Mouse (Mus musculus) adrenal gland, adult 18-20 months (tissue): ENCODE data around the gene Gpr155. TPM values are rescaled to one million over a fixed set of nuclear protein-coding genes. Genes with fewer than 3 reads are reported as not detected.

Source experiments
- DNase-seq, 2 experiments: peaks; one replicate each; pipeline ENCODE4 v3.0.0; 2021 to 2022; ENCODE audit warnings: low spot score in 2 of 2
- total RNA-seq, 2 experiments: library from RNA; stranded (reverse); gene quantifications; 1 replicate in 1 of 2; 2 replicates in 1 of 2; pipeline ENCODE4 v1.2.3; 2021

Gene Gpr155
- total RNA-seq, 2 experiments from 2014 or later = 6.2 to 8.4 TPM

DNA sequence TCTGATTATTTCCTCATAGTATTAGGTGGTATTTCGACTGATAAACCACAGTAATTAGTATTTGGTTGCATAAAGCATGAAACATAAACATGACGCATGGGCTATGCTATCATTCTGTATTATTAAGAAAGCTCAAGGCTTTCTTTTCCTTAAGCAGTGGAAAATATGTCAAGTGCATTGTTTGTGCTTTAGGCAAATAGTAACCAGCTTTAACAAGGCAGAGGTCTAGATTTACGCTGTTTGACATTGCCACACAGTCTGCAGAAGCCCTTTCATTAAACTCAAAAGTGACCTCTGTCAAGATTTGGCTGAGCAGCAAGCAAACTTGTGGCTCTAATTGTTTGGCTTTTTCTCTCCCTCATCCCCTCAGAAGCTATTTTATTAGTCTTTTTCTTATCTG is 50.4 kb downstream of the Gpr155 start:
- DNase-seq = no peak

DNA sequence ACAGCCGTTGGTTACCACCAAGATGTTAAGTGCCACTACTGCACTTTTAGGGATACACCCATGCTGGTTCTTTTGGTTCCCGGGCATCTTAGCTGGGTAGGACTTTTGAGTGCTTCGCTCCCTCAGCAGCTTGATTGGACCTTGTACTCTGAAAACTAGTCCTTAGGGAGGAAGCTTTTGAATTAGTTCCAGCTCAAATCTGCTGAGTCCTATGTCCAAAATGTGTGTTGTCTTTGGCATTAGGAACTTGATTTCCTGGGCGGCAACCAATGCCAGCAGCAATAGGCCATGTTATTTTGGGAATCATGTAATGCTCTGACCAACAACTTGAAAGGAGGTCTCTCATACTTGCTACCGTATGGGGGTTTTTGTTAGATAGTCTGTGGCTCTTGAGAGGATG is 60.5 kb downstream of the Gpr155 start:
- no peak for DNase-seq

DNA sequence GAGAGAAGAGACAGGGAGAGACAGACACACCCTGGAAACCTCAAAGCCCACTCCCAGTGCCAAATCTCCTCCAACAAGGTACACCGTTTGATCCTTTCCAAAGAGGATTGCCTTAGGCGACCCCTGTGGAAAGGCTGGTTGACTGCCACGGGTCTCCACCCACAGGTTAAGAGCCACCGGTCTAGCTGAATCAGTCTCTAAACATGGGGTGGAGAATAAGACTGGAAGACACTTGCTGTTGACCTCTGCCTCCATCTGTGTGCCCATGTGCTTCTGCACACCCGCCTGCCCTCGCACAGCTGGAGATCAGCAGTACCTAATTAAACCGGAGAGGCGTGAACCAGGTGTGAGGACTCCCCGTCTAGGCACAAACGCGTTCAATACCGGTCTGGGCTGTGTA is 63.4 kb downstream of the Gpr155 start:
- no peak for DNase-seq

DNA sequence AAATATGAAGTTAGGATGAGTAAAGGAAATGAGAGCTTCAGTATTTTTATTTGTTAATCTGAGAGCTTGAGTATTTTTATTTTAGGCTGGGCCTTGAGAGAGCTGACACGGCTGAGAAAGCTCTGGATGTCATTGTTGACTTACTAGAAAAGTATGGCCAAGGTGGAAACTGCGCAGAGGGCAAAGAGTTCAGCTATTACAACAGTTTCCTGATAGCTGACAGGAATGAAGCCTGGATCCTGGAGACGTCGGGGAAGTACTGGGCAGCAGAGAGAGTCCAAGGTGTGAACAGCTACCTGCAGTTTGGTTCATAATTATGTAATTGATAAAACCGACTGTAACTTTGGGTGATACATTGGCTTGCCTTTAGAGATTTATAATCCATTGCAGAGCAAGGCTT is 67.2 kb downstream of the Gpr155 start:
- DNase-seq = no peak

DNA sequence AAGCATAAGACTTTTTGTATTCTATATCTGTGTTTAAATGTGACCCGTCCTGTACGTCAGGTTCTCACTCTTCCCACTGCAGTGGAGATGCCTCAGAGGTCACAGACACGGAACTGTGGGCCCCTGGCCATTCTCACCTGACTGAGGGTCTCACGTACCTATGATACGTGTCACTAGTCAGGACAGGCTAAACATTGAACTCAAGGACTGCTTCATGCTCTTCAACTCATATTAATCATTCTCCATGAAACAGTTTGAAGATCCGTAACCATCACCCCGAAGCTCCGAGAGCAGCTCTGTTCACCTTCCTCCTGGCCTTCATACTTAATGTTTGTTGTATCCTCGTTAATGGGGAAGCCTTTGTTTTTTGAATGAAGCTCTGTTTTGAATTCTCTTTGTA is 68.9 kb downstream of the Gpr155 start:
- DNase-seq = no peak

DNA sequence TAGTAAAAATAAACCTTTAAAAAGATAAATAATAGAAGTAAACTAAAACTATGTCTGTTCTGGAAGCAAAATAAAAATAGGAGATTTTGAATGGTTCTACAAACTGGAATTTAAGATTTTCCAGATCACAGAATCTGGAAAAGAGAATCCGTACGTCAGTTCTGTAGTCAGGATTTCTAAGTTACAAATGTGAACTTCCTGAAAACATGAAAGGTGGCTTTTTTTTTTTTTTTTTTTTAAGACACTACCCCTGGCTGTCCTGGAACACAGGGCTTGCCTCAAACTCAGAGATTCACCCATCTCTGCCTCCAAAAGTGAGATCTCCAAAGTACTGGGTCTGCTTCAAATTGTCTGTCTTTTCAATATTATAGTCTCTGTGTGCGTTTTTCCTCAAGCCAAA is 72.1 kb downstream of the Gpr155 start:
- DNase-seq = no peak

DNA sequence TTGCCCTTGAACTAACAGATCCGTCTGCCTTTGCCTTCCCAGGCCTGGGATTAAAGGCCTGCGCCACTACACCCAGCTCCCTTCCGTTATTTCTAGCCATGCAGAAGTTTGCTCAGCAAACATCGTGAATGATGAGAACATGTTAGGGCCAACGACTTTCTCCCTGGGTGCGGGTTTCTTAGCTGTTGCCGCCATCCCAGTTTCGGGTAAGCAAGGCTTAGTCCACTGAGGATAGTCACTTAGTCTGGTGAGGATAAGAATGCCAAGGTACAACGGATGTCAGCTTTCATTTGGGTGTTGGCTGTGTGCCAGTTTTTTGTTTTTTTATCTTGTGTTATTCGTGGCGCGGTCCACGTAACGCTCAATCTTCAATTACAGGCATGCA is 73.3 kb downstream of the Gpr155 start:
- DNase-seq = peak; percentile 35 to 37

DNA sequence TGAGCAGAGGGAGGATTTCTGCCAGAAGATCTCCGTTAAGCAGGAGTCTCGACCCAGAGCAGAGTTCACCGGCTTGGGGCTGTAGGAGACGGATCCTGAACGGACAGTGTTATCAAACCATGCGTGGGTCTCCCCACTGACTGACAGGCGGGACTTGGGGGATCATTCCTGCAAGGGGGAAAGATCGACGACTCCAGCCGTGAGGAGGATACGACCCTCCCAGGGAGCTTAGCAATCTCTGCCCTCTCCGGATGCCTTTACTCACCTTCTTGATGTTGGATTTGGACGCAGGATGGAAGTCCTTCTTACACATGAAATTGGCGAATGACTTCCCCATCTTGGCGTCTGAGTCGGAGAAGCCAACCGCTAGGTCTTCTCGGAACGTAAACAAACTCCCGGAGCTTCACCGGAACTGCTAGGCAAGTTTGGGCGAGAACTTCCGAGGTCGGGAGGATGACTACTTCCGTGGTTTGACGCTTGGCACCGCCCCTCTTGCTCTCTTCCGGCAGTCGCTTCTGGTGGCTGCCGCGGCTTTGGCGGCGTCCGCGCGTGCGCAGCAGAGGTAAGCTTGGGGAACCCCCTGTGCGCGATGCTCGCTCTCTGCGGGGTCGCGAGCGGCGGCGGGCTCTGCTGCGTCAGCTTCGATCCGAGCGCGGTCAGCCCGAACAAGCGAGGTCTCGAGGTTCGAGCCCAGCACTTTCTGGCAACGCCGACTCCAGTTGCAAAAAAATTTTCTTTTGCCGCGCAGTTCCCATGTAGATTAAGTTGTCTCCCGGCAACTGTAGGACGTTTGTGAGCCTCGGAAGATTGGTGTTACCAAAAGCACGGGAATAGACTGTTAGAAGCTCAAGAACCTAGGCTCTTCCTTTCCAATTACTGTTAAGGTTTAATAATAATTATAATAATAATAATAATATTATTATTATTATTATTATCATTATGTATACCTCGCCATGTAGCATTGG is 73.9 kb downstream of the Gpr155 start, which contains the start of the genes Scrn3 and Cir1:
Gene Scrn3 (plus strand): TSS at position 450 of the 965 bp plus-strand sequence.
Gene Cir1 (minus strand): TSS at position 550 of the 965 bp plus-strand sequence.
- DNase-seq = peak; percentile 87 to 91

DNA sequence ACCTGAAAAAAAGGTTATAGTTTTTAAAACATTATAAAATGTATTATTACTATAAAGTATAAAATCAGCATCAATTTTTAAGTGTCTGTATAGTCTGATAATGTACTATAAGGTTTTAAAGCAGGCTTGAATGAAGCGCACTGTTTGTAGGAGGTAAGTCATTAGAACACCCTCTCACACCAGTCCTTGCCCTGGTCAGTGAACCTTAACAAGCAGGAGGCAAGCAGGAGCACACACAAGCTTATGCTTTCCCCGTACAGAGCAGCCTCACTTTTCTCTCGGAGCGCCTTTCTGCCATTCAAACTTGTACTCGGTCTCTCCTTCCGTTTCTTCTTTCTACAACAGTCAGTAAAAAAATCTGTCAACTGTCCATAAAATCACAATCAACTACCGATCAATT is 80.4 kb downstream of the Gpr155 start:
- DNase-seq = no peak

DNA sequence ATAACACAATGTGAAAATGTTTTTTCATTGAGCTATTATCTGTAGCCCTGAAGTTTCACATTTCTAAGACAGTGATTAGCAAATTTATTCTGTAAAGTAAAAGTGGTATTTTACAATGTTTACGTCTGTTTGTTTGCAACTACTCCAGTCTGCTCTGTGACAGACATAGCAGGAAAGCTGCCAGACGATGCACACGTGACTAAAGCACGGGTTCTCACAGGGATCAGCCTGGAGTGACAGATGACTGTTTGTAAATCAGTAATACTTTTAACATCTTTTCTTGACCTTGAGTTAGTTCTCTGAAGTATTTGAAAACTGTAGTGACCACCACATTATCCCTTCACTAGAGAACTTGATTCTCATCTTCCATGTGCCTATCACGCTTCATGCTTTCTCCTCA is 81.9 kb downstream of the Gpr155 start:
- no peak for DNase-seq

DNA sequence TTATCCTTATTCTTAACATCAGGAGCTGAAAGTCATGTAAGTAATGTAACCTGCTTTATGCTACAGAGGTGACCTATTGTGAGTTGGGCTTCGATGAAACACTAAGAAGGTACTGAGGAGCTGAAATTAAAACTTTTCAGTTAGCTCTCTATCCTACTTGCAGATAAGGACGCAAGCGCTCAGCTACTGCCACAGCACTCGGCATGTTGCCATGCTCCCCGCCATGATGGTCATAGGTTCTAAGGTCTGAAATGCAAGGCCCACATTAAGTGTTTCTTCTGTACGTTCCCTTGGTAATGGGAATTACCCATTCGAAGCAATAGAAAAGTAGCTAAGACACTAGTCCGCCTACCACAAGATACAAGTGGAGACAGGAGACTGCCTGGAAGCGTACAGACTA is 83.7 kb downstream of the Gpr155 start:
- no peak for DNase-seq

DNA sequence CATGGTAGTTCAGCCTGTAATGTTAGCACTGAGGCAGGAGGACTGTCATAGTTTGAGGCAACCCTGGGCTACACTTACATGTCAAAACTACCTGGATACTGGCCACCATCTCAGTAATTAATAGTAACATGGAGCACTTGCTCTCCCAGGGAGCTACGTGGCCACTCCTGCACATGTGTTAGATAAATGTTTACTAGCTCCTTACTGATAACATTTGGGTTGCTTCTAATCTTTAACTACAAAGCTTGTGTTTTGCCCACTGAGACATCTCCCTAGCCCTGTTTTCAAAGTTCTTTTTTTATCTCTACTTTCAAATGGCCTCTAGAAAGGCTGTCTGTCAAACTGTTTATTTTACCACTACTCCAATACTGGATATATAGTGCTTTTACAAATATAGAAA is 84.4 kb downstream of the Gpr155 start:
- DNase-seq = no peak

DNA sequence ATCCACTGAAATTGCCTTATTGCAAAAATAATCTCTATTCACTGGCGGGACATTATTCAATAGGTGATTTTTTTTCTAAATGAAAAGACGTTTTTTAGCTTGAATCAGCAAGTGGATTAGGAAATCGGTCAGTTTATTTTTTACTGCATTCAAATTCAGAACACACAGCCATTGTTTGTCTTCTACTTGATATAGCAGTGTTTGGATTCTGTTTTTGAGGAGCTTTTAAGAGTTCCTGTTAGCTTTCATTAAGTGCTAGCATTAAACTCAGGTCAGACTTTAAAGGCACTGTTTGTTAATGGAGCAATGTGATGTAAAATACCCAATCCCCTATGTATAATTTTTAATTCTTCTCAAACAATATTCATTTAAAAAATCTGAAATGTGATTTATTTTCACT is 87.5 kb downstream of the Gpr155 start:
- no peak for DNase-seq

DNA sequence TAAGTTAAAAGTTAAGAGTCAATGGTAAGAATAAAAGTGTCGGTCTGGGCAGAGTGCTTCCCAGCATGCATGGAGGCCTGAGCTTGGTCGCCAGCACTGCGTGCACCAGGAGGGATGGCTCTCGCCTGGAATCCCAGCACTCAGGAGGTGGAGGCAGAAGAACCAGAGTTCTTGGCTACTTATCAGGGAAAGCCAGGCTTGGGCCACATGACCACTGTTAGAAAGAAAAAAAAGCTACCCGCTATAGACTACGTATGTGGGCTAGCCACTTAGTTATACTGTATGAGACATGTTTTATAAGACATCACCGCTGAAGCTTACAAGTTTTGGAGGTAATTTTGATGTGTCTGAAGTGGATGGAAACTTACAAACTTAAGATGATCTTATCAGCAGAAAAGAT is 88.2 kb downstream of the Gpr155 start:
- DNase-seq = no peak

DNA sequence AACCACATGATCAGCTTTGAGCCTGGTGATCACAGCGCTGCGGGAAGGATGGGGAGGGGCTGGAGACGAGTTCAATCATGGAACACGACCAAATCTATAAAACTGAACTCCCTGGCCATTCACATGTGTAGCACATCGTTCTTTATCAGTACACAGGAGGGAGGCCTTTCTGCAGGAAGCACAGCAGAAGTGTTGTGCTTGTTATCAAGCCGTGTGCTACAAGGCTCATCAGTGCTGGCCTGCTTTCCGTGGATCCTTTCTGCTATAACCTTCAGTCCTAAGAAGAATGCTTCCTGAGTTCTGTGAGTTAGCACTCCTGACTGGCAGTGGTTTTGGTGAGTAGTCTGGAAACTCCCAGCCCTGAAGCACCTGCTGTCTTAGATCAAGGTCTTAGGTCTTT is 91.3 kb downstream of the Gpr155 start:
- DNase-seq = no peak

Other genes starting within 250 kb of the Gpr155 start
- 10 to 100 TPM; 48.1 to 54.0 TPM for gene Ola1, start 167.6 kb downstream of the Gpr155 start, total RNA-seq
- not detected for gene Sp9, start 114.6 kb downstream of the Gpr155 start, total RNA-seq
- gene Scrn3, start 74.0 kb downstream of the Gpr155 start, total RNA-seq = 10 to 100 TPM; 18.8 to 21.2 TPM
- 10 to 100 TPM; 12.9 to 16.7 TPM for gene Cir1, start 73.9 kb downstream of the Gpr155 start, total RNA-seq
- 10 to 100 TPM; 14.6 to 16.3 TPM for gene Wipf1, start 143.2 kb upstream of the Gpr155 start, total RNA-seq
- gene Chrna1, start 193.8 kb upstream of the Gpr155 start, total RNA-seq = not detected